Comparison of ENCODE assay signal across 20 mouse cellular contexts in genomic region chr8:120515650-120516049, GRCm38 (mm10).
A peak's percentile ranks its signal among the peaks of the same experiment; 100 is the strongest.
DNase-seq lines count a peak whose midpoint lies in the region; ATAC-seq and TF ChIP-seq lines count a peak whose summit lies in the region.
"Had no signal": no experiment of that assay in that cellular context is flagged by ENCODE, and none has a peak within 500 bp of the region (broad histone marks: within the 10 kb centered on the region; RNA-seq: fewer than 3 reads in every experiment).

No protein-coding gene starts in this region.

- no peak overlapping the region for H3K4me3 ChIP-seq in forebrain, embryonic 13.5 days
- no peak overlapping the region for H3K4me3 ChIP-seq in forebrain, postnatal 0 days (ENCODE audit: low read depth, low read length)
- H3K4me3 ChIP-seq in heart, embryonic 16.5 days (ENCODE audit: low read length), result no peak overlapping the region
- H3K4me3 ChIP-seq in megakaryocyte, embryonic 14.5 days (replicated peaks), result peak overlapping the region; percentile 62
- H3K4me3 ChIP-seq in hindbrain, embryonic 13.5 days, result no peak overlapping the region
- H3K4me3 ChIP-seq: heart, embryonic 10.5 days; limb, embryonic 15.5 days; lung, embryonic 15.5 days had no signal

- TF ChIP-seq CTCF in forebrain, postnatal 0 days (IDR thresholded peaks at IDR 0.05; ENCODE audit: low read depth), result no peak

- H3K4me2 ChIP-seq in forebrain, embryonic 13.5 days, result no peak overlapping the region
- H3K4me2 ChIP-seq in forebrain, postnatal 0 days (ENCODE audit: low read depth), result no peak overlapping the region
- no peak overlapping the region for H3K4me2 ChIP-seq in heart, embryonic 16.5 days (ENCODE audit: low read depth, low read length)
- H3K4me2 ChIP-seq in hindbrain, embryonic 13.5 days, result no peak overlapping the region
- H3K4me2 ChIP-seq: limb, embryonic 15.5 days; lung, embryonic 15.5 days had no signal

- intact Hi-C loops in heart, postnatal 10 days (cut with DNase I), result no loop called here

- no peaks in the 10 kb centered on the region for H3K36me3 ChIP-seq in forebrain, embryonic 13.5 days (ENCODE audit: poor library complexity, severe bottlenecking)
- H3K36me3 ChIP-seq in forebrain, postnatal 0 days (ENCODE audit: insufficient read depth), result no peaks in the 10 kb centered on the region
- H3K36me3 ChIP-seq in heart, embryonic 16.5 days (ENCODE audit: control insufficient read depth, insufficient read depth), result no peaks in the 10 kb centered on the region
- H3K36me3 ChIP-seq in megakaryocyte, embryonic 14.5 days (replicated peaks; ENCODE audit: low read length), result peaks cover 99% of the 10 kb centered on the region
- no peaks in the 10 kb centered on the region for H3K36me3 ChIP-seq in hindbrain, embryonic 13.5 days
- H3K36me3 ChIP-seq: limb, embryonic 15.5 days; lung, embryonic 15.5 days had no signal

- DNase-seq in forebrain, postnatal 0 days, result no peak
- no peak for DNase-seq in heart, postnatal 10 days
- DNase-seq: adrenal gland, adult 8-10 months; cerebellum, adult 11 months; cerebellum, postnatal 25 days; gastrocnemius, postnatal 10 days; kidney, adult 9 months; layer of hippocampus, postnatal 36 days; right cerebral cortex, adult 18-20 months; thymus, postnatal 4 days had no signal

- peak overlapping the region; percentile 95; the same call in 1 of the 2 replicates for H3K27ac ChIP-seq in forebrain, embryonic 13.5 days
- no peak overlapping the region for H3K27ac ChIP-seq in forebrain, postnatal 0 days (ENCODE audit: low read depth, low read length)
- peak overlapping the region; percentile 58; the same call in 1 of the 2 replicates for H3K27ac ChIP-seq in heart, embryonic 16.5 days (ENCODE audit: low read length)
- peak overlapping the region; percentile 89; the same call in 1 of the 2 replicates for H3K27ac ChIP-seq in hindbrain, embryonic 13.5 days
- H3K27ac ChIP-seq: limb, embryonic 15.5 days had no signal

- peaks cover 100% of the 10 kb centered on the region for H3K4me1 ChIP-seq in forebrain, embryonic 13.5 days
- H3K4me1 ChIP-seq in forebrain, postnatal 0 days (ENCODE audit: insufficient read depth), result peaks cover 40% of the 10 kb centered on the region
- peaks cover 71% of the 10 kb centered on the region for H3K4me1 ChIP-seq in heart, embryonic 16.5 days (ENCODE audit: control insufficient read depth, insufficient read depth, low read length)
- H3K4me1 ChIP-seq in megakaryocyte, embryonic 14.5 days, result peaks cover 100% of the 10 kb centered on the region
- peaks cover 100% of the 10 kb centered on the region for H3K4me1 ChIP-seq in hindbrain, embryonic 13.5 days (replicated peaks)

- H3K27me3 ChIP-seq in forebrain, embryonic 13.5 days, result no peaks in the 10 kb centered on the region; the same call in 1 of the 2 replicates
- H3K27me3 ChIP-seq in forebrain, postnatal 0 days (ENCODE audit: insufficient read depth, low read length), result no peaks in the 10 kb centered on the region
- no peaks in the 10 kb centered on the region for H3K27me3 ChIP-seq in heart, embryonic 16.5 days (ENCODE audit: control insufficient read depth, insufficient read depth, low read length)
- no peaks in the 10 kb centered on the region for H3K27me3 ChIP-seq in megakaryocyte, embryonic 14.5 days (replicated peaks)
- no peaks in the 10 kb centered on the region for H3K27me3 ChIP-seq in hindbrain, embryonic 13.5 days
- H3K27me3 ChIP-seq: CH12.LX; limb, embryonic 15.5 days; lung, embryonic 15.5 days had no signal

- no peak overlapping the region for H3K9ac ChIP-seq in forebrain, embryonic 13.5 days
- no peak overlapping the region for H3K9ac ChIP-seq in forebrain, postnatal 0 days
- H3K9ac ChIP-seq in heart, embryonic 16.5 days (ENCODE audit: low read length), result no peak overlapping the region
- no peak overlapping the region for H3K9ac ChIP-seq in hindbrain, embryonic 13.5 days
- H3K9ac ChIP-seq: limb, embryonic 15.5 days; lung, embryonic 15.5 days had no signal

- no peaks in the 10 kb centered on the region for H3K9me3 ChIP-seq in forebrain, embryonic 13.5 days (replicated peaks)
- H3K9me3 ChIP-seq in forebrain, postnatal 0 days (ENCODE audit: low read length), result no peaks in the 10 kb centered on the region
- H3K9me3 ChIP-seq in heart, embryonic 16.5 days (replicated peaks; ENCODE audit: control insufficient read depth, low read length), result no peaks in the 10 kb centered on the region
- no peaks in the 10 kb centered on the region for H3K9me3 ChIP-seq in megakaryocyte, embryonic 14.5 days
- H3K9me3 ChIP-seq in hindbrain, embryonic 13.5 days, result no peaks in the 10 kb centered on the region
- H3K9me3 ChIP-seq: heart, embryonic 10.5 days; limb, embryonic 15.5 days; lung, embryonic 15.5 days had no signal

- ATAC-seq in forebrain, embryonic 13.5 days, result no peak
- ATAC-seq in forebrain, postnatal 0 days, result no peak
- no peak for ATAC-seq in heart, embryonic 16.5 days (replicated peaks; ENCODE audit: extremely low read depth, insufficient read depth, low FRiP score)
- ATAC-seq in megakaryocyte, adult 5-6 weeks (ENCODE audit: poor library complexity, severe bottlenecking), result no peak
- no peak for ATAC-seq in hindbrain, embryonic 13.5 days (ENCODE audit: low FRiP score)
- no peak for ATAC-seq in erythroid progenitor cell, adult 5-6 weeks (replicated peaks; ENCODE audit: low FRiP score, poor library complexity, severe bottlenecking)

- 87% methylated on average over 6 of the region's 6 CpGs for WGBS in forebrain, embryonic 13.5 days
- 84% methylated on average over 6 of the region's 6 CpGs for WGBS in forebrain, postnatal 0 days
- 86% methylated on average over 6 of the region's 6 CpGs for WGBS in heart, embryonic 16.5 days
- WGBS in hindbrain, embryonic 13.5 days, result 85% methylated on average over 6 of the region's 6 CpGs
